16 mouse cellular contexts compared by ENCODE assay signal in the genomic region with DNA sequence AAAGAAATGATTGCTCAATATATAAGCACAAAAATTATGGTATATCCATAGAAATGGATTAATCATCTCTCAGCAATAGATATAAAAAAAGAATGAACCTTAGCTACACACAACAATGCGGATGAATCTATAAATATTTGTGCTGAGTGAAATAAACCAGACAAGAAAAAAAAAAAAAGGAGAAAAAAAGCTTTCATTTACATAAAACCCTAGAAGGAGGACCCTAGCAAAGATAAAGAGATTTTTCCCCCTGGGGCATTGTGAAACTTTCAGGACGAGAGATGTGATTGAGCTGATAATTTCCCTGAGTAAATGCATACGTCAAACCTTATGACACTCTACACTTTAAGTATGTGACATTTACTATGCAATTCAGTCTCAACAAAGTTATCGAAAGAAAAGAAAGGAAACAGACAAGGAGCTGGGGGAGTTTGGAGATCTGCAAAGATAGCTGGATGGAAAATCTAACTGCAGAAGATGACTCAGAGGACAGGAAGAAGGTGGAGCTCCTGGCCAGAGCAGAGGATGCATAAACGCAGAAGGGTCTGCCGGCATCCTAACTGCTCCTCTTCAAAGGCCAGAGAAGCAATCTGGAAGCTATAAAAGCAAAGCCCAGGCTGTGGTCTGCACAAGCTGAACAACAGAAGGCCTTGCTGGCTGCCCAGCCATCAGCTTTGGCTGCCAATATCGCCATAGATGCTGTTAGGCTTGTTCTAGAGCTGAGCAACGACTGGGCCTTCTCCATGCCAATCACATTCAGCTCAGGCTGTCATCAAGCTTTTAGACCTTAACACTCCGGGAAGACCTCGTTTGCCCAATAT.
DNase-seq lines count a peak whose midpoint lies in the region; ATAC-seq and TF ChIP-seq lines count a peak whose summit lies in the region.
"Had no signal": no experiment of that assay in that cellular context is flagged by ENCODE, and none has a peak within 500 bp of the region (broad histone marks: within the 10 kb centered on the region; RNA-seq: fewer than 3 reads in every experiment).

No protein-coding gene starts in this region.

- H3K9me3 ChIP-seq in kidney, embryonic 15.5 days (replicated peaks), result no peaks in the 10 kb centered on the region
- H3K9me3 ChIP-seq in G1E (replicated peaks), result no peaks in the 10 kb centered on the region
- no peaks in the 10 kb centered on the region for H3K9me3 ChIP-seq in forebrain, embryonic 11.5 days (ENCODE audit: control insufficient read depth, low read length)
- H3K9me3 ChIP-seq: hindbrain, embryonic 12.5 days had no signal

- no peak for TF ChIP-seq POLR2A in thymus, adult 2 months (IDR thresholded peaks at IDR 0.05; ENCODE audit: control insufficient read depth, extremely low read depth, insufficient read depth, low read length, poor library complexity)

- no peak for ATAC-seq in kidney, embryonic 15.5 days (replicated peaks; ENCODE audit: low FRiP score)
- peak; percentile 71 for ATAC-seq in G1E (ENCODE audit: extremely low read depth, insufficient number of reproducible peaks, low FRiP score, poor library complexity, severe bottlenecking)
- no peak for ATAC-seq in forebrain, embryonic 11.5 days (replicated peaks; ENCODE audit: low FRiP score)
- ATAC-seq: Patski had no signal

- no peak for DNase-seq in kidney, postnatal 14 days
- no peak for DNase-seq in G1E (ENCODE audit: low spot score)
- peak; percentile 89 for DNase-seq in induced T-regulatory cell, adult 2 months (ENCODE audit: low read depth)
- DNase-seq in thymus, adult 2 months, result peak; percentile 44
- DNase-seq in spleen, postnatal 10 days (ENCODE audit: low spot score in 2 of 2), result no peak
- no peak for DNase-seq in cerebellum, adult 18-20 months
- DNase-seq in forebrain, embryonic 11.5 days (ENCODE audit: low spot score), result no peak
- DNase-seq: adrenal gland, postnatal 36 days; cerebellum, adult 9-10 months; gastrocnemius, postnatal 36 days; left cerebral cortex, postnatal 4 days; lung, postnatal 10 days had no signal

- H3K4me1 ChIP-seq in kidney, embryonic 15.5 days, result peaks cover 11% of the 10 kb centered on the region; the same call in 1 of the 2 replicates
- peaks cover 8% of the 10 kb centered on the region for H3K4me1 ChIP-seq in G1E (ENCODE audit: insufficient read depth, low read depth, low read length)
- peaks cover 39% of the 10 kb centered on the region for H3K4me1 ChIP-seq in thymus, adult 2 months (replicated peaks; ENCODE audit: control insufficient read depth, insufficient read depth, low read length)
- H3K4me1 ChIP-seq in forebrain, embryonic 11.5 days (replicated peaks; ENCODE audit: control insufficient read depth, insufficient read depth, low read length), result no peaks in the 10 kb centered on the region
- H3K4me1 ChIP-seq: hindbrain, embryonic 12.5 days had no signal

- H3K4me2 ChIP-seq in kidney, embryonic 15.5 days, result no peak overlapping the region
- no peak overlapping the region for H3K4me2 ChIP-seq in forebrain, embryonic 11.5 days (ENCODE audit: low read depth, low read length, severe bottlenecking)
- H3K4me2 ChIP-seq: hindbrain, embryonic 12.5 days had no signal

- no peaks in the 10 kb centered on the region for H3K36me3 ChIP-seq in kidney, embryonic 15.5 days
- H3K36me3 ChIP-seq in G1E (replicated peaks), result no peaks in the 10 kb centered on the region
- H3K36me3 ChIP-seq in thymus, adult 2 months (ENCODE audit: control insufficient read depth, insufficient read depth, low read length), result no peaks in the 10 kb centered on the region
- H3K36me3 ChIP-seq in forebrain, embryonic 11.5 days (ENCODE audit: control insufficient read depth, insufficient read depth, low read length), result no peaks in the 10 kb centered on the region
- H3K36me3 ChIP-seq: hindbrain, embryonic 12.5 days had no signal

- no peak overlapping the region for H3K4me3 ChIP-seq in kidney, embryonic 15.5 days (replicated peaks)
- H3K4me3 ChIP-seq in G1E (ENCODE audit: low read depth, low read length), result no peak overlapping the region
- H3K4me3 ChIP-seq in thymus, adult 2 months (ENCODE audit: control insufficient read depth, insufficient read depth, low read length), result no peak overlapping the region
- no peak overlapping the region for H3K4me3 ChIP-seq in forebrain, embryonic 11.5 days (ENCODE audit: low read depth, low read length)
- H3K4me3 ChIP-seq: erythroblast, embryonic 14.5 days; hindbrain, embryonic 12.5 days had no signal

- WGBS in kidney, embryonic 15.5 days, result 38% methylated on average over 10 of the region's 10 CpGs
- 39% methylated on average over 10 of the region's 10 CpGs for WGBS in thymus, adult 2 months
- 86% methylated on average over 10 of the region's 10 CpGs for WGBS in forebrain, embryonic 11.5 days

- no peaks in the 10 kb centered on the region for H3K27me3 ChIP-seq in kidney, embryonic 15.5 days
- H3K27me3 ChIP-seq in G1E (ENCODE audit: insufficient read depth, low read length), result peaks cover 7% of the 10 kb centered on the region; the same call in 1 of the 2 replicates
- no peaks in the 10 kb centered on the region for H3K27me3 ChIP-seq in thymus, adult 2 months (ENCODE audit: control insufficient read depth, insufficient read depth, low read length)
- H3K27me3 ChIP-seq in forebrain, embryonic 11.5 days (ENCODE audit: control insufficient read depth, insufficient read depth, low read length), result no peaks in the 10 kb centered on the region
- H3K27me3 ChIP-seq: hindbrain, embryonic 12.5 days; Patski had no signal

- no peak for TF ChIP-seq CTCF in G1E (IDR thresholded peaks at IDR 0.05; ENCODE audit: low read depth, low read length)
- no peak for TF ChIP-seq CTCF in thymus, adult 2 months (IDR thresholded peaks at IDR 0.05; ENCODE audit: borderline replicate concordance, control insufficient read depth, extremely low read depth, insufficient read depth, low read length, poor library complexity)

- peak overlapping the region; percentile 56; the same call in 1 of the 2 replicates for H3K27ac ChIP-seq in kidney, embryonic 15.5 days
- H3K27ac ChIP-seq in thymus, adult 2 months (ENCODE audit: control insufficient read depth, insufficient read depth, low read length), result peak overlapping the region; percentile 85
- no peak overlapping the region for H3K27ac ChIP-seq in forebrain, embryonic 11.5 days (ENCODE audit: low read depth, low read length)
- H3K27ac ChIP-seq: hindbrain, embryonic 12.5 days had no signal

- H3K9ac ChIP-seq in kidney, embryonic 15.5 days, result no peak overlapping the region
- no peak overlapping the region for H3K9ac ChIP-seq in forebrain, embryonic 11.5 days (ENCODE audit: low read length)
- H3K9ac ChIP-seq: hindbrain, embryonic 12.5 days had no signal

Comparison
In these comparisons a context has a peak if more than half of its experiments do, and no peak if none do; other contexts are left out.
1. DNase-seq: peak in induced T-regulatory cell, adult 2 months (single experiment) and thymus, adult 2 months (single experiment); none in kidney, postnatal 14 days (single experiment), G1E (single experiment), spleen, postnatal 10 days (0 of 2), cerebellum, adult 18-20 months (0 of 2) and forebrain, embryonic 11.5 days (single experiment).